Mouse (Mus musculus) CH12.LX (cell line): ENCODE results near the gene Srbd1.

ENCODE experiments used
- MXI1 ChIP-seq: IDR thresholded peaks from 2 replicates; pipeline ENCODE4 v1.6.1; 2011; ENCODE audit warnings: mild to moderate bottlenecking, low read depth, low read length, improper control_type of control experiment
- NRF1 ChIP-seq: IDR thresholded peaks from 2 replicates; pipeline ENCODE4 v1.6.1; 2014; ENCODE audit warnings: low read depth, mild to moderate bottlenecking, inconsistent platforms, low read length, improper control_type of control experiment, moderate library complexity
- POLR2A ChIP-seq: IDR thresholded peaks from 2 replicates; pipeline ENCODE4 v1.6.1; 2011; ENCODE audit warnings: low read depth, mild to moderate bottlenecking, improper control_type of control experiment, low read length
- POLR2AphosphoS2 ChIP-seq: IDR thresholded peaks from 2 replicates; pipeline ENCODE4 v1.6.1; 2011; ENCODE audit warnings: low read depth, low read length, improper control_type of control experiment
- RCOR1 ChIP-seq: conservative IDR thresholded peaks from 2 replicates; pipeline ENCODE4 v1.6.1; 2012; ENCODE audit warnings: low read depth, mild to moderate bottlenecking, inconsistent platforms, low read length, improper control_type of control experiment

- no peak for TF ChIP-seq NRF1
- TF ChIP-seq POLR2A, result no peak
- TF ChIP-seq RCOR1, result no peak
- TF ChIP-seq MXI1, result no peak
- TF ChIP-seq POLR2AphosphoS2, result no peak
Observed at GRCm38 (mm10) chr17:86021815-86022214, 123.2 kb downstream of the Srbd1 start.
